Mouse (Mus musculus) kidney, adult 9 months (tissue): ENCODE measurements around the gene Adrb1.

Experiments
- DNase-seq: peaks from one replicate; pipeline ENCODE4 v3.0.0; 2022

Adrb1 gene

DNA sequence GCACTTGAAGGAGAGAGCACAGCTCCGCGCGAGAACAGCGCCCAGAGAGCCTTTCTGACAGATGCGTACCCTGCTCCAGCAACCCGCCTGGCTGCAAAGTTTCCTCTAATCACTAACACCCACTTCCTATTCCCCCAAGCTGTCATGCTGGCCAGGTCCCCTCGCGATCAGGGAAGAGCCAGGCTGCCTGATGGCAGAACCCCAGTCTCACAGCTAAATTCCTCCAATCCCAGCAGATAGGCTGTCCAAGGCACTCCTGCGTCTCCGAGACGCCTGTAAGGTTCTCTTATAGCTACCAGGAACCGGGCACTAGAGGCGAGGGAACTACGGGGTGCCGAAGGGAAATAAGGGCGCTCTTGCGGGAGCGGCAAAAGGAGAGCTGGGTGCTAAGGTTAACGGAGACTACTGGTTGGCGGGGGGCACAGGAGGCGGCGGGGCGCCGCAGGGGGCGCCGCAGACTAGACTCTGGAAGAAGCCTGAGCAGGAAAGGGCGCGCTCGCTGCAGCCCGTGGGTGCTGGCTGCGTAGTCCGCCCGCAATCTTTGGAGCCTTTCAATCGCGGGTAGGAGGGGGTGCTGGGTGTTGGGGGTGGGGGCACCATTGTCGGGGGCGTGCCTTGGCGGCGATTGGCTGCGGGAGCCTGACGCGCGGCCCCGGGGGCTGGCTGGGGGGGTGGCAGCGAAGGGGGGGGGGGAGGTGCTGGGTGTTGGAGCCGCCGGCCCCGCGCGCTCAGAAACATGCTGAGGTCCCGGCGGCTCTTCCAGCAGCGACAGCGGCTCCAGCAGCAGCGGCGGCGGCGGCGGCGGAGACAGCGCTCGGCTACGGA is at the start of gene Adrb1:
Gene Adrb1 (plus strand): TSS at position 813 of the 825 bp plus-strand sequence.
- DNase-seq = peak; percentile 57

DNA sequence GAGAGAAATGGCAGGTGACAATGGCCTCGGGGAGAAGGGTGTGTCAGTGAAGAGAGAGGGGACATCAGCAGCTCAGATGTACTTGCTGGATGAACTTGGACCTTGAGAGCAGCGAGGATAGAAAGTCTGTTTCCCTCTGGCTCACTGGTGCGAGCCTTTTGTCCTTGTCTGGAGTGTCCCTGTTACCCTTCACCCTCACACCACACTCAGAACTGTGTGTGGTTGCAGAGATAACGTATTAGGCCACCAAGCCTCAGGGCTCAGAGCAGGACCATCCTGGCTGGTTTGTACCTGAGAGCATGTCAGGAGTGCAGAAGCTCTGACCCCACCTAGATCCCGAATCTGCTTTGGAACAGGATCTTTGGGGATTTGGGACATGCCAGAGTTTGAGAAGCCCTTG is 46.3 kb upstream of the Adrb1 start:
- DNase-seq = no peak

DNA sequence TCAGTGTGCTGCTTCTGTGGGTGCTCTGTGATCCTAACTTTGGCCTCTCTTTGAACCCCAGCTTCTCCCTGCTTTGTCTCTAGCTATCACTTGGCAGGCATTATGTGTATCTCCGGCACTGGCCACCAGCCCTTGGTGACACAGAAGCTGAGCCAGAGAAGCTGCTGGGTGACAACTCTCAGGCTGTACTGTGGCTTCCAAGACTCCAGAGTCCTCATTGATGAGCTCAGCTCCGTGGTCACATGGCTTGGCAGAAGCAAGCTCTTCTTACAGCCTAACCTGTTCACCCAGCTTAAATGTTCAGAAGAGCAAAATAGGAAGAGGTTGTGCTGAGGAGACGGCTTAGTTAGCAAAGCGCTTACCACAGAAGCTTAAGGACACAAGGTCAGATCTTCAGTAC is 45.5 kb upstream of the Adrb1 start:
- no peak for DNase-seq

DNA sequence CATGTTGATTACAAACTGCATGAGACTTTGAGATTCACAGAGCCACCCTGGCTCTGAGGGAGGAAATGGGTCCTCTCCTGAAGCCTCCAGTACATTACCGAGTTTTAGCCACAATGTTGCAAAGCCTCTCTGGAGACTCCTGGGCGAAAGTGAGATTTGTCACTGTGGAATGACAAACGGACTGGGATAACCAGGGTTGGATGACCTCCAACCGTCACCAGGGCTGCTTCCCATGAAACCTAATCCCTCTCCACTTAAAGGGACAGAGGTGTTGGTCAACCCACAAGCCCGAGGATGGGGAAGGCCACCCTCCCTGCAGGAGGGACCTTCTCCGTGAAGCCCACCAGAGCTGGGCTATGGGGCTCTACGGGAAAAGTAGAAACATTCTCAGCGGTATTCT is 44.4 kb upstream of the Adrb1 start:
- no peak for DNase-seq

DNA sequence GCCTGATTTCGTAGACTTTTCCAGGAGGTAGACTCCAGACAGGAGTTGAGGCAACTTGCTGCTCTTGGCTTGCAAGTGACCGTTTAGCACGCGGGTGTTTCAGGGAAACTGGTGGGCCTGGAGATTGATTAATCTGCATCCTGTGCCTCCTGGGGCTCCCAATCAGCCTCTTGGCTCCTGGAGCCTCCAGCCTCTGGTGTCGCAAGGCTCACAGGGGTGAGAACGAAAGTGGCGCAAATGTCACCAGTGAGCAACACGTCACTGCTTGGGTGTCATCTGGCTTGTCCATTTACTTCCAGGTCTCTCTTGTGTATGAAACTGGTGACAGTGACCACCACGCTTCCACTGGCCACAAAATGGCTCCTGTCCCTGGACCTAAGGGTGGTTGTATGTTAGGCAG is 43.5 kb upstream of the Adrb1 start:
- no peak for DNase-seq

DNA sequence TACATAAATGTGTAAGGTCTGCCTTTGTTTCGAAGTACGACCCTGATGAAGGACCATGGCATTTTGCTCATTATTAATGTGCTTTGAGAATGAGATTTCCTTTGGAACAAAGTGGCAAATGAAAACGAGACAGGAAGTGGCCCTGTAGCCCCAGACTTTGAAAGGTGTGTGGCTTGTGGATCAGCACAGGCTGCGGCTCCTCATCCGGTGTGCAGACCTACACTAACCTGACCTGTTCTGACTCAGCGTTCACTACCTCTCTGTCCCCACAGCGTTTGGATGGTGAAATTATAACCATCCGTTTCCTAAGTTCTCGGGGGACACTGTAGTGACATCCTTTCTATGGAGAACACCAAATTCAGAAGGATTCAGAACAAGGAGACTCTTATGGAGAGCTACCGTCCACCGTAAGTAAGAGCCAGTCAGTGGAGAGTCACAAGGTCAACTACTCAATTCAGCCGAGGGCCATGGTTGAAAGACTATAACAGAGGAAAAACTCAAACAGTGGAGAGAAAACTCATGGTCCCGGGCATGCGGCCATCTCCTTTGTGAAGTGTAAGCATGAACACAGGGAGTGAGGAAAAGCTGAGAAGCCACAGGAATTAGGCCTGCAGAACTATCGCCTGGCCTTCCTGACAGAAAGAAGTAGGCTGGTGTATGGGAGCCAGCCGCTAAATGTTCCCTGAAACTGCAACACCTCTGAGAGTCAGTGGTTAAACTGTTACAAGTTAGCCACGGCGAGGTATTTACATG is 42.6 kb upstream of the Adrb1 start:
- DNase-seq = peak; percentile 23

DNA sequence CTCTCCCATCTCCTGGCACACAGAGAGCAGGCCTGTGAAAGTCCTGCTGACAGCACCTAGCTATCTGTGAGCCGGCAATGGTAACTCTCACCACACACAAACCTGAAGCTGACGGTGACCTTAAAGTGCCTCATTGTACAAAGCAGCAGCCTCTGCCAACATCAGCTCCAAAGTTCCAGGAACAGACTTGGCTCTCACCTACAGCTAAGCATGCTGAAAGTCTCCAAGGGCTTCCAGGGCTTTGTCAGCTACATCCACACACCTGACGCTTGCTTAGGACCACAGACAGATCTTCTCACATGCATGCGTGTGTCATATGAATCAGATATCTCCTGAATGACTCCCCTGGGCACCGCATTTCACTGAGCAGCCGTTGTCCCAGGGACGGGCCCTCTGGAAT is 42.0 kb upstream of the Adrb1 start:
- DNase-seq = peak; percentile 30

DNA sequence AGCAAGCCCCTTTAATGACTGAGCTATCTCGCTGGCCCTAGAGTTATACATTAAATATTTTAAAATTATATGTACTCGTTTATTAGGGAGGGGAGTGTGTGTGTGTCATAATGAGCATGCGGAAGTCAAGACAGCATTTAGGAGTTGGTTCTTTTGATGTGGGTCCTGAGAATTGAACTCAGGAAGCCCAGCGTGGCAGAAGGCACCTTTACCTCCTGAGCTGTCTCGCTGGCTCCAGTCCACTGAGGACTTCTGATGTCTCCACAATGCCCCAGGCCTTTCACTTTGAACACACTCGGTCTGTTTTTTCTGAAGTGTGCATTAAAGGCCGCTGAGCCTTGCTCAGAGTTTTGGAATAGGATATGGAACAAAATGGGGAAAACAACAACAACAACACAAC is 39.7 kb upstream of the Adrb1 start:
- DNase-seq = no peak

DNA sequence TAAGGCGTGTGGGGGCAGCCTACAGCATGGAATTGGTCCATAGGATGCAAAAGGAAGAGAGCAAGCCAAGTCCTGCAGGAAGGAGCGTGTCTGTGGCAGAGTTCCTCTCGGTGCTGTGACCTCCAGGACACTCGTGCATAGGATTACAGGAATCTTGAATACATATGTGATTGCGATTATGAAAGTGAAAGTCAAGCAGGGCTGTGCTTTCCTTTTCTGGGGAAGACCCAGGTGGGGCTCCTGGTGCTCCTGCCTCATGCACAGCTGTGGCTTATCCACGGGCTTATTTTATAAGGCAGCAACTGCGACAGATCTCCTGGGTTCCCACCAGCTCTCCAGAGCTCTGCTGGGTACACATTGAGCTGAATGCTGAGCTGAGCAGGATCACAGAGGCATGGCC is 39.2 kb upstream of the Adrb1 start:
- no peak for DNase-seq

DNA sequence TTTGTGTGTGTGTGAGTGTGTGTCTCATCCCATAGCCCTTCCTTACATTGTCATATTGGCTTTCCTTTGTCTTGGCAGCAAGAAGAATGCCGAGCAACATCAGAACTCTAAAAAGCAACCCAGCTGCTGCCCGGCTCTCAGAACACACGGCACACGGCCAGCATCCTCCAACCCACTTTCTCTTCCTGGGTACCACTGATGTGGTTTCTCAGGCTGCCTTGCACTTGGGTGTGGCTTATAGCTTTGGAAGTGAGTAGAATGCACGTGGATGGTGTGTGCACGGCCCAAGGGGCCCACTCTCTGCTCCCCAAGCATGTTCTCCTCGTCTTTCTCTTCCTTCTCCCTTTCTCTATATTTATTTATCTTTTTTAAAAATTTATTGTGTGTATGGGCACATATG is 36.5 kb upstream of the Adrb1 start:
- no peak for DNase-seq

DNA sequence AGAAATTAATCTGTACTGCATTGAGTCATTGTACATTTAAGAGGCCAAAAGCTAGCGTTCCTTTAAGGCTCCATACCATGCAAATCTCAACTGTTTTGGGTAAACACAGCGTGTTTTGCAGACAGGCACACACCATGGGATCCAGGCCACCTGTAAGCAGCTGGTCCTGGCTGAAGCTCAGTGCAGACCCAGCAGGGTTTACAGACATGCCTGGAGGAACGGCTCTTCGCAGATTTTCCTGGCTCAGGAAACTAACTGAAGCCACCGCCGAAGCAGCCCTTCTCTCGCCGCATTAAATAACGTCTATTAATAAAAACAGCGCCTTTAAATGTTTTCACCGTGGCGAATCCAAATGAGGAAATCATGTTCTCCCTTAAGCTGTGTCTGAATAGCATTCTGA is 35.8 kb upstream of the Adrb1 start:
- no peak for DNase-seq

DNA sequence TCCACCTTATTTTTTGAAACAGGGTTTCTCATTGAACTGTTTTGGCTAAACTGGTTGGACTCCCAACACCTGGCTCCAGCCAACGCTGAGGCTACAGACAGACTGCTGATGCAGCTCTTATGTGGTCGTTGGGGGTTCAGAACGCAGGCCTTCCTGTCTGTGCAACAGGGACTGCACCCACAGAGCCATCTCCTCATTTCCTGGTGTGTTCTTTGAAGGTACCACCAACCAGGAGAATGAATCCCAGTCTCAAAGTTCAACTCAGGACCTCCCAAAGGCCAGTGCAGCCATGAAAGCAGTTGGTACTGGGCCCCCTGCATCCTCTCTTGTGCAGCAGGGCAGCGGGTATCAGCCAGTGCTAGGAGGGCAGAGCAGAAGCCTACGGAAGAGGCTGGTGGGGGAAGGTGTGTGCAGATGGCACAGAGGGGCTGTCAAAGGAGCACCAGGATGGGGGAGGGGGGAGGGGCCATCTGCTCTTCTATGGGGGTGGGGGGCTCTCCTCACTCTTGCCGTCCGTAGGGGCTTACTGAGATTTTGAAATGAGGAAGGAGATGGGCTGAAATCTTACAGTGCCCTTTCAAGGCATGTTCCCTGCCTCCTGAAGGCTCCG is 34.9 kb upstream of the Adrb1 start:
- DNase-seq = no peak

DNA sequence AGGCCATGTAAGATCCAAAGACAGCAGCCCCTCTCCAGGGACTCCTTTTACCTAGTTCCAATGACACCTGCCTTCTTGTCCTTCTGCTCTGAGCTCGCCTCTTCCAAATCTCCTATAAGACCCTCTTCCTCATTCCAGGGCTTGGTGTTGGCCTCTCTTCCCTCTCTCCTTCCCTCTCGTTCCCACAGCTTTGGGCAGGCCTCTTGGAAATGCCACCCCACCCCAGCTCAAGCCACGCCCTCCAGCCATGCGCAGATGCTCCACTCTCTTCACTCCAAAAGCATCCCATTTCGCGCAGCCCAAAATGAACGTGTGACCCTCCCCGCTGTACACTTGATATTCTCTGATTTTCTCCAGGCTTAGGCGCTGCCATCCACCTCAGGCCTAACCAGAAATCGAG is 34.3 kb upstream of the Adrb1 start:
- no peak for DNase-seq

DNA sequence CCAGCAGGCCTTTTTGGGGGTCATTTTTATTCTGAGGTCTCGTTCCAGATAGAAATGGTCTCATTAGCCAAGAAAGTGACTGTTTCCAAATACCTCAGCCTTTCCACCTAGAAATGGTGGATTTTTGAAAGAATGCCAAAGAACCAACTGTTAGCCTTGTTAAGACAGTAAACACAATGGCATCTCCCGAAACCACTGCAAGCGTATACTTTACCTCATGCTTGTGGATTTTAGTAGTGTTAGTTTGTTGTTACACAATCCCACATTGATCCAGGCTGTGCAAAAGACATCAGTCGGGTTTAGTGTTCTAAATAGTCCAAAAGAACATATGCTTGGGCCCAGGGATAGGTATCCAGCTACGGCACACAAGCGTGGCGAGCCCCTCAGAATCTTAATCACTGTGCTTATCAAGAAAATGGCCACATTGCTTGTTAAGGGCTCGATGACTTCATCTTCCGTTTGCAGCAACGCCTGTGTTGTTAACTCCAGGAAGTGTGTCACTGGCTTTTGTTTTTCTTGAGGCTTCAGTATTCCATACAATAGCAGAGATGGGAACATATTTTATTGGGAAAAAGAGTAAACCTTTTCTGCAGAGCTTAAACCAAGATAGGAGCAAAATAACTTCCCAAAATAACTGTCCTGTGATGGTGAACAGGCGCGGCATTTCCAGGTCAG is 33.2 kb upstream of the Adrb1 start:
- DNase-seq = no peak

DNA sequence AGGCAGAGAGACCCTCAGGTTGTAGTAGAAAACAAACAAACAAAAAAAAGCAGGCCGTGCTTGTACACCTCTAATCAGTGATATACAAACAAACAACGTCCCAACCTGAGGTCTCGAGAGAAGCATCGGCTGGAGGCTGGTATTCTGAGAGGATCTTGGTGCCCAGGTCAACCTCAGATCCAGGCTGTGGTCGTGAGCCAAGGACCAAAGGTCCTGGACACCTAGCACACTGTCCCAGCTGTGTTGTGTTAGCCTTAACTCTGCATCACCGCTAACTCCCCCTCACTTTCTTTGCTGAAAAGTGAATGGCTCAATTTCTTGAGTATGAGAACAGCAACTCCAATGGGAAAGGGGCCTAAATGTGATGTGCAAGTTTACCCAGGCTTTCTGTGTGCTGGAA is 32.5 kb upstream of the Adrb1 start:
- no peak for DNase-seq

DNA sequence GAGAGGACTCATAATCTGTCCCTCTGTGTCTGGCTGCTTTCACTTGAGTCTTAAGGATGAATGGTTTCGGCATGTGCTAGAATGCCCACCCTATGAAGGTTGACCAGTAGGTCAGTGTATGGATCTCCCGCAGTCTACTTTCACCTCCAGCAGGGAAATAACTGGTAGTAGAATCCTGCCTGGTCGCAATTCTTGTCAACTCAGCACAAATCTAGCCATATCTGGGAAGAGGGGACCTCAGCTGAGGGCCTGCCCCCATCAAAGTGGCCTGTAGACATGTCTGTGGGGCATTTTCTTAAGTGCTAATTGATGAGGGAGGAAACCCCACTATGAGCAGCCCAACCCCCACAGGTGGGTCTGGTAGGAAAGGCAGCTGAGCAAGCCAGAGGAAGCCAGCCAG is 30.9 kb upstream of the Adrb1 start:
- no peak for DNase-seq

DNA sequence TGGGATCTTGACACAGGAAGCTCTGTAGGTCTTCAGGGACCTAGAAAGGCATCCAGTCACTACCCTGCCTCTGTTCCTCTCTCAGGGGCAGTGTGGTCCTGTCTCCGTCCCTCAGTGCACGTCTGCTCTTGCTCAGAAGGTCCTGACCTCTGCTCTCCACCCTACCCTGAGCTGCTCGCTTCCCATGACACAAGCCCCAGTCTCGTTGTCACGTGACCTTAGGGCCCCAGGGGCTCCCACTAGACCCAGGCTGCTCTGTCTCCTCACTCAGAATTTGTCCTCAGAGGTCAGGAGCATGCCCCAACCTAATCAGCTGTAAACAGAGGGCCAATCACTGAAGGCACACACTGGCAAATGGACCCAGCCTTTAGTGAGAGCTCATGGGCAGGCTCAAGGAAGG is 29.5 kb upstream of the Adrb1 start:
- DNase-seq = no peak

DNA sequence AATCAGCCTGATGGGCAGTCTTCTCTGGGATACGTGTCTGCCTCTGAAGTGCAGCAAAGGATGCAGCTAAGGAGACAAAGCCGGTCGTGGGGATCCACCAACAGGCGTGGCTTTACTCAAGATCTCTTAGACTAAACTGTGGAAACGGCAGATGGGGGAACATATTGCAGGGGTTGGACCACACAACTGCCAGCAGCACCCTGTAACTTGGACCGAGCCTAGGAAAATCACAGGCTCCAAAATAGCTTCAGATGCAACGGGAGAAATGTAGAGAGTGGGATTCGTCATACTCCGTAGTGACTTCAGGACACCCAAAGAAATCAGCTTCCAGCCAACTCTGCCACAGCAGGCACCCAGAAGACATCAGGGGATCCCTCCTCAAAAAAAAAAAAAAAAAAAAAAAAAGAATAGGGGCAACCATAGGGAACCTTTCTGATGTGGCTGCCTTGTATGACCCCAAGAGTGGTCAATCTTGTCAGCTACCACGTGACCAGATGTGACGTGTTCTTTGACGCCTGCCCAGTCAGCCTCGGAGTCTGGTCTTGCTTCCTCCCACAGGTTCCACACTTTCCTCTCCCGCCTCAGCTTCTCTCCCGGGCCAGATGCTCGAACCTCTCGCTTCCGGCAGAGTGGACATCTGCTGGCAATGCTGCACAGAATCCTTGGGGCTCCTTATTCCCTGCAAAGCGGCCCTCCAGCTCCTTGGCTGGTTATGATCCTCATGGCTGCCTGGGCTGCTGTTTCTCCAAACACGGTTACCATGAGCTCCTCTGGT is 24.4 kb upstream of the Adrb1 start:
- no peak for DNase-seq

DNA sequence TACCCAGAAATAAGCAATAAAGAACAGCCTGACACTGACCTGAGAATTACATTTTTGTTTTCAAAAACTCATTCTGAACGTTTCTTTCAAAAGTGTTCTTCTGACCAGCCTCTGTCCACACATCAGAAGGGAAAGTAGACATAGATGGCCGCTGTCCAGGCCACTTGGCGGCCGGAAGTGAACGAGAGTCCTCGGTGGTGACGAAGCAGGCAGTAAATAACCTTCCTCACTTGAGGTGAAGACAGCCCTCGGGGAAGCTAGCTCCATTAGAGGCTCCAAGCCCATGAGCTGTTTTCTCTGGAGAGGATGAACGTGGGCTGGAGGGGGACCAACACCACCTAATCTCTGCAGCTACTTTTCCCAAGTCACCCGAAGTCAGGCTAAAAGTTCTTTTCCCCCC is 21.2 kb upstream of the Adrb1 start:
- peak; percentile 33 for DNase-seq

DNA sequence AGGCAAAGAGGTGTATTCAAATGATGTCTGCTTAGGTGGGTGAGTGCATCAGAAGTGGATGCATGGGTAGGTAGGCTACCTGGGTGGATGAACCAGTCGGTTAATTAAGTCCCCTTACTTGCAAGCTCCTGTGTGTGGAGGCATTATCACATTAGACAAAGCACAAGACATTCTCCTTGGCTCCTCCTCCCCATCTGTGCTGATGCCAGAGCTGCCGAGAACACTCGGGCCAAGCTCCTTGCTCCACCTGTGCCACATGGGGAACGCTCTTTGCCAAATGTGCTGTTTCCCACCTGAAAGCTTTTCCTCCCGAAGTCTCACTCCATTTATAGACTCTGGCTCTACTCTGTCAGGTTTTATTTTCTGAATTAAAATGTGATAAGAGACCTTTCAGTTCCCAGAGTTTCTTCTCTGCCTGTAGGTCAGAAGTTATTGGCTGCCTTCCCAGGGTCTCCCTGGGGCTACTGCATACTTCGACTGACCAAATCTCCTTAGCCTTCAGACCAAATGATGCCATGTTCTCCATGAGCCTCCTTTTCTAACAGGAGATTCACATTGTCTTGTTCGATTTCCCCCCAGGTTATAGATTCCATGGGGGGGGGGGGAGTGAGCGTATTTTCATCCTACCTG is 20.5 kb upstream of the Adrb1 start:
- no peak for DNase-seq

DNA sequence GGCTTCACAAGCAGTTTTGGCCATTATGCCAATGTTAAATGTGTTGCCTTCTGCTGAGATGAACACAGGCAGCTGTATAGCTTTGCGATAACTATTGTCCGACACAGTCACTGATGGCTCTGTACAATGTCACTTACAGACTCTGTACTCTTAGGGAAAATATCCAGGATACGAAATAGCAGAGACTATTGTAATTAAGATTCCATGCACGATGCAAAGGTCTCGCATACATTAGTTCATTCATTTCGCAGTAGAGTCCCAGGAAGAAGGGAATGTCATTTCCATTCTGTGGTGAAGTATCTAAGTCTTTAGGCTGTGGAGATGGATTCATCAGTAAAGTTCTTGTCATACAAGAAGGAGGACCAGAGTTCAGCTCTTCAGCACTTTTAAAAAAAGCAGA is 20.0 kb upstream of the Adrb1 start:
- no peak for DNase-seq
